Mouse (Mus musculus): Measurements from ENCODE around the gene Gm5849. TPM values are rescaled to one million over a fixed set of nuclear protein-coding genes. Genes with fewer than 3 reads are reported as not detected.
"Not testable (repeated sequence)": the region's sequence is repeated elsewhere in the genome, so short reads cannot be mapped to it uniquely, and the experiment has no call there.

The Gm5849 gene
- polyA plus RNA-seq (2015; fragmentation: Nextera tagmentation; extraction: Ambion mirVana) = not detected in 2 replicates

DNA sequence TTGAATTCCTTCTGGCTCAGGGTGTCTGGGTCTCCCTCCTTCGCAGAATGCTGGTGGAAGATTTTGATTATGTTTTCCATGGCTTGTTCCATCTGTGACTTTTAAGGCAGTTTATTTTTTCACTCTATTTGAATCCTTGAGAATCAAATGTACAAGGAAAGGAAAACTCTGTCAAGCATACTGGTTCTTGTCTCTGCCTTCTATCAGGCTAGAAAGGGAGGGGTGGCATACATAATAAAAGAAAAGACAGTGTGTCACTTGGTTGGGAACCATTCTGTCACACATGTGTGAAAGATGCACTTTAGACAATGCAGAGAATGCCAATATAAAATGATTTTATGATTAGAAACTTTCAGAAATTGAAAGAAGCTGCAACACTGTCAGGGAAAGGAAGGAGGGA lies at the start of gene Gm5849:
Gene Gm5849, minus strand, starts transcription at position 101 of the 400 bp plus-strand sequence.
- not testable (repeated sequence) for H3K36me3 ChIP-seq (ENCODE audit: control insufficient read depth, insufficient read depth); H3K9ac ChIP-seq (ENCODE audit: low read depth, low read length); H3K4me3 ChIP-seq (ENCODE audit: low read depth, low read length); H3K4me1 ChIP-seq (replicated peaks; ENCODE audit: control insufficient read depth, insufficient read depth, low read length); H3K27ac ChIP-seq (ENCODE audit: low read depth, low read length); H3K9me3 ChIP-seq (ENCODE audit: control insufficient read depth); ATAC-seq; H3K4me2 ChIP-seq (replicated peaks; ENCODE audit: low read depth); H3K27me3 ChIP-seq (replicated peaks; ENCODE audit: control insufficient read depth, insufficient read depth, low read length)
- WGBS = 96% methylated on average over 1 of the region's 1 CpGs

DNA sequence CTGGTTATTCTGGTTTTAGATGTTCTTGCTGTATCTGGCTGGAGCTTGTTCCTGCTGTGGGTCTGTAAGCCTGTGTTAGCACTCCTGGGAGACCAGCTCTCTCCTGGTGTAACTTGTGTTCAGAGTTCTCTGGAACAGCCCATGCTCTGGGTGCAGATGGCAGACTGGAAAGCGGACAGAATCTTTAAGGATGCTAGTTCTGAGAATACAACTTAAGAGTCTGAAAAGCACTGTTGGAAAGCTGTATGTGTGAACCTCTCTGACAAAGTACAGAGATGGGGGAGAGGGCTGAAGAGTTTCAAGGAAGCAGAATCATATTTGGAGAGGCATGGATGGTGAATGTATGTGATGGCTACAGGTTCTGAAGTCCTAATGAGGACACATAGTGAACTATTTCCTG lies 28.0 kb downstream of the Gm5849 start:
- H3K9ac ChIP-seq (ENCODE audit: low read depth, low read length) = no peak overlapping the region
- no peaks in the 10 kb centered on the region for H3K9me3 ChIP-seq (ENCODE audit: control insufficient read depth)
- H3K27ac ChIP-seq (ENCODE audit: low read depth, low read length) = no peak overlapping the region
- no peaks in the 10 kb centered on the region for H3K27me3 ChIP-seq (replicated peaks; ENCODE audit: control insufficient read depth, insufficient read depth, low read length)
- no peak for TF ChIP-seq CTCF (IDR thresholded peaks at IDR 0.05; ENCODE audit: low read depth)
- no peak overlapping the region for H3K4me2 ChIP-seq (replicated peaks; ENCODE audit: low read depth)
- 95% methylated on average over 1 of the region's 1 CpGs for whole genome bisulfite sequencing
- H3K36me3 ChIP-seq (ENCODE audit: control insufficient read depth, insufficient read depth) = no peaks in the 10 kb centered on the region
- H3K4me3 ChIP-seq (ENCODE audit: low read depth, low read length) = no peak overlapping the region
- no peaks in the 10 kb centered on the region for H3K4me1 ChIP-seq (replicated peaks; ENCODE audit: control insufficient read depth, insufficient read depth, low read length)
- ATAC-seq = no peak

DNA sequence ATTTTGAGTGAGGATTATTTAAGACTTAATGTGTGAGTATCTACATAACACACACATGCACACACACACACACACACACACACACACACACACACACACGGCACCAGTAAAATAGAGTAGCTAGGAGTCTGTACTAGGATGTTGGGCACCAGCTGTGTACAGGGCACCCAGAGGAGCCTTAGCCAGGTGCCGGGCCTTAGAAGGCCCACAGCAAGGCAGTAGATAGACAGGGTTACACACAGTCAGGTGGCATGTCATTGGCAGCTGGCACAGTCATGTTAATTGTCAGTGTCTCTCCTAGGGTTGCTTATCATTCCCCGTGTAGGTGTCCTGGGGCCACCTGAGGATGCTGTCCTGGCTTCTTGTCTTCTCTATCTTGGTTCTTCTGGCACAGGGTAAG lies 51.1 kb downstream of the Gm5849 start, which contains the start of gene Pglyrp4:
Gene Pglyrp4, plus strand, starts transcription at position 301 of the 400 bp plus-strand sequence.
- Histone ChIP-seq H3K4me1 (replicated peaks; ENCODE audit: control insufficient read depth, insufficient read depth, low read length) (no peaks in the 10 kb centered on the region), H3K9ac (ENCODE audit: low read depth, low read length) (no peak within 1 kb of the TSS), H3K36me3 (ENCODE audit: control insufficient read depth, insufficient read depth) (no peaks in the 10 kb centered on the region), H3K27ac (ENCODE audit: low read depth, low read length) (no peak within 1 kb of the TSS), H3K27me3 (replicated peaks; ENCODE audit: control insufficient read depth, insufficient read depth, low read length) (no peaks in the 10 kb centered on the region), H3K4me3 (ENCODE audit: low read depth, low read length) (no peak within 1 kb of the TSS), H3K4me2 (replicated peaks; ENCODE audit: low read depth) (no peak within 1 kb of the TSS), H3K9me3 (ENCODE audit: control insufficient read depth) (no peaks in the 10 kb centered on the region)
- no peak for ATAC-seq
- 84% methylated on average over 3 of the region's 3 CpGs for WGBS
- no peak for TF ChIP-seq CTCF (IDR thresholded peaks at IDR 0.05; ENCODE audit: low read depth)

Other genes with a start within 250 kb of the Gm5849 start
- 61.6 and 69.1 TPM in 2 replicates for gene S100a16, start 240.6 kb downstream of the Gm5849 start, polyA plus RNA-seq (2015; fragmentation: Nextera tagmentation; extraction: Ambion mirVana)
- 0.18 and 0.37 TPM in 2 replicates for gene S100a3, start 217.3 kb downstream of the Gm5849 start, polyA plus RNA-seq (2015; fragmentation: Nextera tagmentation; extraction: Ambion mirVana)
- not detected in 2 replicates for gene S100a2, start 187.6 kb downstream of the Gm5849 start, polyA plus RNA-seq (2015; fragmentation: Nextera tagmentation; extraction: Ambion mirVana)
- gene Gm42674, start 176.0 kb downstream of the Gm5849 start, polyA plus RNA-seq (2015; fragmentation: Nextera tagmentation; extraction: Ambion mirVana) = not detected in 2 replicates
- 8.6 and 8.7 TPM in 2 replicates for gene S100a4, start 174.1 kb downstream of the Gm5849 start, polyA plus RNA-seq (2015; fragmentation: Nextera tagmentation; extraction: Ambion mirVana)
- 4.1 and 5.6 TPM in 2 replicates for gene S100a5, start 169.4 kb downstream of the Gm5849 start, polyA plus RNA-seq (2015; fragmentation: Nextera tagmentation; extraction: Ambion mirVana)
- gene S100a6, start 165.0 kb downstream of the Gm5849 start, polyA plus RNA-seq (2015; fragmentation: Nextera tagmentation; extraction: Ambion mirVana) = 374 and 424 TPM in 2 replicates
- 0.12 TPM in 1 of 2 replicates, not detected in the other for gene S100a7a, start 123.9 kb downstream of the Gm5849 start, polyA plus RNA-seq (2015; fragmentation: Nextera tagmentation; extraction: Ambion mirVana)
- gene S100a8, start 108.9 kb downstream of the Gm5849 start, polyA plus RNA-seq (2015; fragmentation: Nextera tagmentation; extraction: Ambion mirVana) = 2.7 and 4.6 TPM in 2 replicates
- gene S100a9, start 82.2 kb downstream of the Gm5849 start, polyA plus RNA-seq (2015; fragmentation: Nextera tagmentation; extraction: Ambion mirVana) = 2.8 and 3.3 TPM in 2 replicates
- not detected in 2 replicates for gene Pglyrp4, start 51.0 kb downstream of the Gm5849 start, polyA plus RNA-seq (2015; fragmentation: Nextera tagmentation; extraction: Ambion mirVana)